ENCODE assay signal across 8 mouse cellular contexts in genomic region chr5:93095301-93095700, GRCm38 (mm10). TPM values are rescaled to one million over a fixed set of nuclear protein-coding genes. Genes with fewer than 3 reads are reported as not detected.
DNase-seq lines count a peak whose midpoint lies in the region; ATAC-seq and TF ChIP-seq lines count a peak whose summit lies in the region.

No protein-coding gene starts in this region.

- no peaks in the 10 kb centered on the region for H3K27me3 ChIP-seq in kidney, postnatal 0 days (ENCODE audit: insufficient read depth, low read length)
- H3K27me3 ChIP-seq in forebrain, embryonic 12.5 days: no peaks in the 10 kb centered on the region
- no peaks in the 10 kb centered on the region for H3K27me3 ChIP-seq in limb, embryonic 10.5 days (ENCODE audit: low read depth, poor library complexity, severe bottlenecking)
- no peaks in the 10 kb centered on the region for H3K27me3 ChIP-seq in neural tube, embryonic 14.5 days (ENCODE audit: control insufficient read depth, insufficient read depth, low read length)

- peak overlapping the region; percentile 14; the same call in 1 of the 2 replicates for H3K27ac ChIP-seq in kidney, postnatal 0 days
- no peak overlapping the region for H3K27ac ChIP-seq in forebrain, embryonic 12.5 days
- H3K27ac ChIP-seq in limb, embryonic 10.5 days: peak overlapping the region; percentile 99
- H3K27ac ChIP-seq in neural tube, embryonic 14.5 days (ENCODE audit: low read depth, low read length): no peak overlapping the region

- H3K4me2 ChIP-seq in kidney, postnatal 0 days (ENCODE audit: low read length): peak overlapping the region; percentile 90
- H3K4me2 ChIP-seq in forebrain, embryonic 12.5 days: peak overlapping the region; percentile 94
- peak overlapping the region; percentile 87 for H3K4me2 ChIP-seq in neural tube, embryonic 14.5 days (ENCODE audit: low read depth, low read length)

- no peaks in the 10 kb centered on the region for H3K9me3 ChIP-seq in kidney, postnatal 0 days (replicated peaks; ENCODE audit: low read length)
- H3K9me3 ChIP-seq in forebrain, embryonic 12.5 days: no peaks in the 10 kb centered on the region
- H3K9me3 ChIP-seq in limb, embryonic 10.5 days (replicated peaks): no peaks in the 10 kb centered on the region
- no peaks in the 10 kb centered on the region for H3K9me3 ChIP-seq in neural tube, embryonic 14.5 days (ENCODE audit: control insufficient read depth, low read length)

- peak overlapping the region; percentile 92 for H3K4me3 ChIP-seq in kidney, postnatal 0 days (replicated peaks; ENCODE audit: low read depth, low read length)
- peak overlapping the region; percentile 90 for H3K4me3 ChIP-seq in forebrain, embryonic 12.5 days (replicated peaks)
- H3K4me3 ChIP-seq in limb, embryonic 10.5 days: peak overlapping the region; percentile 97
- H3K4me3 ChIP-seq in neural tube, embryonic 14.5 days (ENCODE audit: low read depth, low read length): peak overlapping the region; percentile 71; the same call in 1 of the 2 replicates

- no peak for DNase-seq in kidney, postnatal 0 days (ENCODE audit: low spot score)
- DNase-seq in kidney, adult 18-20 months: no peak
- DNase-seq in limb, embryonic 10.5 days (ENCODE audit: low spot score): peak; percentile 53
- DNase-seq in B cell, adult 2 months: no peak
- DNase-seq in adrenal gland, adult (ENCODE audit: inconsistent age in 2 of 2, low spot score in 1 of 2): no peak
- no peak for DNase-seq in cerebellum, postnatal 4 days (ENCODE audit: low spot score in 2 of 2)

- WGBS in kidney, postnatal 0 days: 34% methylated on average over 7 of the region's 7 CpGs
- WGBS in forebrain, embryonic 12.5 days: 44% methylated on average over 7 of the region's 7 CpGs
- WGBS in limb, embryonic 10.5 days: 20% methylated on average over 7 of the region's 7 CpGs
- 42% methylated on average over 7 of the region's 7 CpGs for WGBS in neural tube, embryonic 14.5 days

- H3K4me1 ChIP-seq in kidney, postnatal 0 days (replicated peaks; ENCODE audit: insufficient read depth, low read length): peaks cover 49% of the 10 kb centered on the region
- H3K4me1 ChIP-seq in forebrain, embryonic 12.5 days: peaks cover 59% of the 10 kb centered on the region
- peaks cover 71% of the 10 kb centered on the region for H3K4me1 ChIP-seq in limb, embryonic 10.5 days
- H3K4me1 ChIP-seq in neural tube, embryonic 14.5 days (ENCODE audit: control insufficient read depth, insufficient read depth, low read length): peaks cover 24% of the 10 kb centered on the region

- peak overlapping the region; percentile 90 for H3K9ac ChIP-seq in kidney, postnatal 0 days (ENCODE audit: low read depth, low read length)
- H3K9ac ChIP-seq in forebrain, embryonic 12.5 days: peak overlapping the region; percentile 91; the same call in 1 of the 2 replicates
- H3K9ac ChIP-seq in neural tube, embryonic 14.5 days (replicated peaks; ENCODE audit: low read depth, low read length): no peak overlapping the region; the same call in 1 of the 2 replicates

- ATAC-seq in kidney, postnatal 0 days (replicated peaks; ENCODE audit: low FRiP score, low read depth): no peak
- no peak for ATAC-seq in forebrain, embryonic 12.5 days (ENCODE audit: low FRiP score)
- ATAC-seq in neural tube, embryonic 14.5 days (ENCODE audit: low read depth): no peak

- TF ChIP-seq CTCF in kidney, postnatal 0 days (IDR thresholded peaks at IDR 0.05; ENCODE audit: low read depth): no peak

- no peaks in the 10 kb centered on the region for H3K36me3 ChIP-seq in kidney, postnatal 0 days (ENCODE audit: insufficient read depth, low read length)
- H3K36me3 ChIP-seq in forebrain, embryonic 12.5 days (replicated peaks): peaks cover 2% of the 10 kb centered on the region; the same call in 1 of the 2 replicates
- H3K36me3 ChIP-seq in limb, embryonic 10.5 days: peaks cover 26% of the 10 kb centered on the region
- no peaks in the 10 kb centered on the region for H3K36me3 ChIP-seq in neural tube, embryonic 14.5 days (ENCODE audit: control insufficient read depth, insufficient read depth, low read length)

RNA-seq across cellular contexts. Expression of gene Sept11, which starts 2.1 kb away (rescaled TPM):
- 140 and 154 TPM in 2 replicates for polyA plus RNA-seq in kidney, postnatal 0 days (2015; fragmentation: Nextera tagmentation; extraction: Ambion mirVana)
- polyA plus RNA-seq in forebrain, embryonic 12.5 days (2016; fragmentation: Nextera tagmentation; extraction: Ambion mirVana): 302 and 335 TPM in 2 replicates
- polyA plus RNA-seq in limb, embryonic 10.5 days (2016; fragmentation: Nextera tagmentation; extraction: Ambion mirVana): 340 and 390 TPM in 2 replicates
- polyA plus RNA-seq in neural tube, embryonic 14.5 days (2014; fragmentation: Nextera tagmentation; extraction: Ambion mirVana): 135 and 167 TPM in 2 replicates

RNA-seq across cellular contexts. Expression of gene Sowahb, which starts 50.5 kb away (rescaled TPM):
- 1.8 and 2.2 TPM in 2 replicates for polyA plus RNA-seq in kidney, postnatal 0 days (2015; fragmentation: Nextera tagmentation; extraction: Ambion mirVana)
- 0.18 and 0.29 TPM in 2 replicates for polyA plus RNA-seq in forebrain, embryonic 12.5 days (2016; fragmentation: Nextera tagmentation; extraction: Ambion mirVana)
- polyA plus RNA-seq in limb, embryonic 10.5 days (2016; fragmentation: Nextera tagmentation; extraction: Ambion mirVana): 1.1 and 1.3 TPM in 2 replicates
- 0.15 TPM in 1 of 2 replicates, not detected in the other for polyA plus RNA-seq in neural tube, embryonic 14.5 days (2014; fragmentation: Nextera tagmentation; extraction: Ambion mirVana)

Comparison
In these comparisons a context has a peak if more than half of its experiments do, and no peak if none do; other contexts are left out.
1. H3K27ac ChIP-seq: peak in kidney, postnatal 0 days (single experiment) and limb, embryonic 10.5 days (single experiment); none in forebrain, embryonic 12.5 days (single experiment) and neural tube, embryonic 14.5 days (single experiment).
2. Peak in every context shown above with its lines, with median percentiles within 50 percentile points of each other: H3K4me2 ChIP-seq and H3K4me3 ChIP-seq.